Mouse (Mus musculus) hindbrain, embryonic 16.5 days (tissue): Measurements from ENCODE around the gene Il1r1. TPM values are rescaled to one million over a fixed set of nuclear protein-coding genes. Genes with fewer than 3 reads are reported as not detected.

Source experiments
- ATAC-seq: fragments of 200-750 bp; cut with Nextera tagmentation; 2 replicates; pipeline ENCODE4 v1.8.0; 2017; ENCODE audit warnings: moderate TSS enrichment, moderate library complexity
- H3K27ac ChIP-seq: fragments of 300-500 bp; sonication (generic); 2 replicates; pipeline ENCODE4 v1.5.1; 2014; ENCODE audit warnings: low read depth, mild to moderate bottlenecking, control low read depth, low read length, moderate library complexity
- H3K27me3 ChIP-seq: fragments of 300-500 bp; sonication (generic); replicated peaks from 2 replicates; pipeline ENCODE4 v1.6.1; 2014; ENCODE audit warnings: low read length; ENCODE audit not compliant: control insufficient read depth, insufficient read depth
- H3K36me3 ChIP-seq: fragments of 300-500 bp; sonication (generic); 2 replicates; pipeline ENCODE4 v1.6.1; 2014; ENCODE audit warnings: mild to moderate bottlenecking, low read length, moderate library complexity, mixed read lengths; ENCODE audit not compliant: control insufficient read depth, insufficient read depth
- H3K4me1 ChIP-seq: fragments of 300-500 bp; sonication (generic); 2 replicates; pipeline ENCODE4 v1.6.1; 2014; ENCODE audit warnings: low read depth, low read length; ENCODE audit not compliant: control insufficient read depth, insufficient read depth
- H3K4me2 ChIP-seq: fragments of 300-500 bp; sonication (generic); 2 replicates; pipeline ENCODE4 v1.6.1; 2014; ENCODE audit warnings: mild to moderate bottlenecking, low read length, control low read depth, moderate library complexity
- H3K4me3 ChIP-seq: fragments of 300-500 bp; sonication (generic); 2 replicates; pipeline ENCODE4 v1.5.1; 2014; ENCODE audit warnings: mild to moderate bottlenecking, low read length, control low read depth, moderate library complexity
- H3K9ac ChIP-seq: fragments of 300-500 bp; sonication (generic); 2 replicates; pipeline ENCODE4 v1.6.1; 2014; ENCODE audit warnings: low read depth, mild to moderate bottlenecking, control low read depth, low read length, moderate library complexity
- H3K9me3 ChIP-seq: fragments of 300-500 bp; sonication (generic); 2 replicates; pipeline ENCODE4 v1.6.1; 2014; ENCODE audit warnings: mild to moderate bottlenecking, low read length, moderate library complexity; ENCODE audit not compliant: control insufficient read depth
- WGBS: fragments of 180-500 bp; shearing (Covaris S2); extraction: QIAGEN DNeasy Blood & Tissue Kit; methylation state at CpG from one replicate; pipeline ENCODE4 v1.1.7; 2014; 5-methylcytosine and 5-hydroxymethylcytosine counted together
- polyA plus RNA-seq: library from polyadenylated mRNA; unstranded; fragments of >200 nt; fragmentation: Nextera tagmentation; extraction: Ambion mirVana; gene quantifications from 2 replicates; pipeline ENCODE4 v1.2.1, GENCODE M21; 2015

Gene Il1r1
- polyA plus RNA-seq, 1 experiment from 2014 or later = 0.75 TPM

DNA sequence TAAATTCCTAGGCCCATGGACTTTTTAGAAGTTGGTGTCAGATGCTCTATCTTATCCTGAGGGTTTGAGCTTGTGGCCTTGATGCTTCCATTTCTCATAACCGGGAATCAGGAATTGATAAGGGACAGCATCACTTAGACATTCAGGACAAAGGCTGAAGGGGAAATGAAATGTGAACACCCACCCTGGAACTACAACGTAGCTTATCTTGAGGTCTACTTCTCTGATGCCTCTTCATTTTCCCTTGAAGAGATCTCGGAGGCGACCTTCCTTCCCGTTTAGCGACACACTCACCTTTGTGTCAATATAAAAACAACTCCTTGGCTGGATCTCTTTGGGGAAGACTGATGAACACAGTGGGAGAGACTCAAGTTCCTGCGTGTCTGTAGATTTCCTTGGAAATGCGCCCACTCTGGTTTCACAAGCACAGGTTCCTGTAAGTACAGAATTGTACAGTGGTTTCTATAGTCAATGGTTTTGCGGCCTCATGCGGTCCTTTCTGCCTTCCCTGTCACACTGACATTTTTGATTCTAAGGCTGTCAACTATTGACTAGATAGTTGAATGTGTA, 46.7 kb downstream of the Il1r1 start:
- Histone ChIP-seq H3K36me3 (no peaks in the 10 kb centered on the region), H3K4me3 (no peak overlapping the region), H3K27ac (no peak overlapping the region), H3K9me3 (no peaks in the 10 kb centered on the region), H3K4me1 (peaks cover 2% of the 10 kb centered on the region), H3K9ac (no peak overlapping the region), H3K4me2 (no peak overlapping the region), H3K27me3 (no peaks in the 10 kb centered on the region)
- 95% methylated on average over 10 of the region's 10 CpGs for WGBS
- no peak for ATAC-seq

DNA sequence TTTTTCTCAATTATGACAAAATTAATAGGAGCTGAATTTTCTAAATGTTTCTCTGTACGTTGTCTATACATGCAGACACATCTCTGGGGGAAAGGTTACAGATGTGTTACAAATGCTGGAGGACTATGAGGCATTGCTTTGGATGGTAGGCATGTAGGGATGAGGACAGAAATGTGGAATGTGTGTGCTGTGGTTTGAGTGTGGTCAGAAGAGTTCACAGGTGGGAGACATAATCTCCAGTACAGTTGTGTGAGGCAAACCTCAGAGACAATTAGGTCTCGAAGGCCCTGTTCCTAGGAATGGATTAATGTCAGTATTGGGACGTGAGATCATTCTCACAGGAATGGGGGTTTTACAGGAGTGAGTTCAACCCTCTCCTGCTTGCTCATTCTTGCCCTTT, 47.3 kb downstream of the Il1r1 start:
- H3K4me3 ChIP-seq = no peak overlapping the region
- no peaks in the 10 kb centered on the region for H3K36me3 ChIP-seq
- H3K27me3 ChIP-seq = no peaks in the 10 kb centered on the region
- no peak overlapping the region for H3K9ac ChIP-seq
- no peak overlapping the region for H3K4me2 ChIP-seq
- no peak overlapping the region for H3K27ac ChIP-seq
- H3K9me3 ChIP-seq = no peaks in the 10 kb centered on the region
- 95% methylated on average over 3 of the region's 3 CpGs for WGBS
- no peak for ATAC-seq
- H3K4me1 ChIP-seq = no peaks in the 10 kb centered on the region

DNA sequence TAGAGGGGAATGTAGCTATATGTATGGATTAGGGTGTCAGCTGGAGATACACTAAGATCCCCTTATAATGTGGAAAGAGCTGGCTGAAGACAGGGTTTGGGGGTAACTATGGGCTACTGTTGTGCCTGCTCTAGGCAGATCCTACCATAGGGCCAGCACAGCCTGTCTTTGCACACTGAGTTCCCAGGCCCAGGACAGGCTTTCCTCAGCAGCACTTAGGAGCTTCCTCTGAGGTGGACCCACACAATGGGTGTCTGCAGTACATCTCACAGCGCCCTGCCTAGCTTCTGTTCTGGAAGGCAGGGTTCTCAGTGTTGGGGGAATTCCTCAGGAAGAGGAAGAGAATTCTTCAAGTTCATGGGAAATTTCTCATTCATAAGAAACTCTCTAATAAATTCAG, 48.6 kb downstream of the Il1r1 start:
- Histone ChIP-seq H3K9me3 (no peaks in the 10 kb centered on the region), H3K36me3 (no peaks in the 10 kb centered on the region), H3K4me2 (no peak overlapping the region), H3K27me3 (no peaks in the 10 kb centered on the region), H3K9ac (no peak overlapping the region), H3K27ac (no peak overlapping the region), H3K4me1 (no peaks in the 10 kb centered on the region), H3K4me3 (no peak overlapping the region)
- 85% methylated on average over 1 of the region's 1 CpGs for WGBS
- ATAC-seq = no peak

DNA sequence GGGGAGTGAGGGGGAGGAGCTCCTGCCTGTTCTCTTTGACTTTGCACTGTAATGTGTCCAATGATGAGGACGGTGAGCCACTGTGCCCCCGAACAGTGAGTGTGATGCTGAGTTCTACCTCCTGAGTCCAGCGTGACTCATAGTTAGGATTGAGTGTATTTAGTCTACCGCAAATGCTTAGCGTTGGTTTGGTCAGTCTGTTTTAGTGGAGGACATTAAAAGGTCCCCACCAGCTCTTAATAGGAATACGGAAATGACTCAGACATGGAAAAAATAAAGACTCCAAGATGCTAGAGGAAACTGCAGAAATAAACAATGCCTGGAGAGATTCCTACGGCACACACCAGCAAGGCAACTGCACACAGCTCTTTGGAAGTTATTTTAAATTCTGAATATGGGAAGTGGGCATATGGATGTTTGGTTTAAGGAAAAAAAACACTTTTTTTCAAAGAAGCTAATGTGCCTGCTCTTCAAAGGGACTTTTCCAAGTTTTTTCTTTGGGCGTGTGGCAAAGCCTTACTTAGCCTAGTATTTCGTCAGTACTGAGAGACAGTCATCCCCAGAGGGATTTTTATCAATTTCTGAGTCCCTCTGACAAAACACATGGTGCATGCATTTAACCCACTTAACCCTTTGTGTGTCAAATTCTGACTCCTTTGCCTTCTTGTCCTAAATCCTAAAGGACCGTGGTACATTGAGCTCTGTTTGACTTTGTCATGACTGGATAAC, 50.6 kb downstream of the Il1r1 start:
- H3K4me3 ChIP-seq = no peak overlapping the region
- WGBS = 82% methylated on average over 10 of the region's 10 CpGs
- no peak overlapping the region for H3K4me2 ChIP-seq
- H3K27ac ChIP-seq = no peak overlapping the region
- no peaks in the 10 kb centered on the region for H3K27me3 ChIP-seq
- ATAC-seq = no peak
- no peaks in the 10 kb centered on the region for H3K4me1 ChIP-seq
- no peaks in the 10 kb centered on the region for H3K36me3 ChIP-seq
- no peak overlapping the region for H3K9ac ChIP-seq
- H3K9me3 ChIP-seq = no peaks in the 10 kb centered on the region

DNA sequence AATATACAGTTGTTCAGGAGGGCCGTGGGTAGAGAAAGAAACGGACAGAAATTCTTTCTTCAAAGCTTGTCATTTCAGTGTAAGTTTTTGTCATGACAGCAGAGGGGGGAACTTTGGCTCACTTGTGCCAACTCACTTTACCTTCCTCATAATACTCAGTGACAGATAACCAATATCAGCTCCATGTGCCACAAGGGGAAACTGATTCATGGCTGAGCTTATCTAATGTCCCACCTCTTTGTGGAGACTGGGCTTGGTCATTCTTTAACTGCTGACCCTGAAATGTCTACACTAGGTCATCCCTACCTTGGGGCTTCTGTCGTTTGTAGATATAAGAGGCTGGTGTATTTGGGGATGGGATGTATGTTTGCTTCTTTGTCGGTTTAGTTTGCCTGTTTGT, 53.1 kb downstream of the Il1r1 start:
- H3K4me2 ChIP-seq = no peak overlapping the region
- WGBS = 99% methylated on average over 4 of the region's 4 CpGs
- no peak overlapping the region for H3K27ac ChIP-seq
- H3K4me3 ChIP-seq = no peak overlapping the region
- no peak overlapping the region for H3K9ac ChIP-seq
- ATAC-seq = no peak
- H3K4me1 ChIP-seq = no peaks in the 10 kb centered on the region
- no peaks in the 10 kb centered on the region for H3K27me3 ChIP-seq
- H3K36me3 ChIP-seq = no peaks in the 10 kb centered on the region
- H3K9me3 ChIP-seq = no peaks in the 10 kb centered on the region

DNA sequence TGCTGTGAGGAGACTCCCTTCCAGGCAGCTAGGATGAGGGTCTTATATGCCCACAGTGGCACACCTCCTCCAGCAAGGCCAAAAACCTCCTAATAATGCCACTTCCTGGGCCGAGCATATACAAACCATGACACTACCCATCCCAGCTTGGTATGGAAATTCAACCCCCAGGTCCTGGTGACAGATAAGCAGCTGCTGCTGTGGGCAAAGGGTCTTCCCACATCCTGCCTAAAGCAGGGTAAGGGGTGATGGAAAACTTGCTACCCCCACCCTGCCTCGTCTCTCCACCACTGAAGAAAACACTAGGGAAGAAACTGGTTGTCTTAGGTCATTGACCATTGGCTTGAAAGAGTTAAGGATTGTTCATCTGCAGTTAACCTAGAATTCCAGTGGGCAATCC, 53.8 kb downstream of the Il1r1 start:
- H3K36me3 ChIP-seq = no peaks in the 10 kb centered on the region
- no peak for ATAC-seq
- H3K4me2 ChIP-seq = no peak overlapping the region
- no peak overlapping the region for H3K4me3 ChIP-seq
- no peaks in the 10 kb centered on the region for H3K27me3 ChIP-seq
- no peak overlapping the region for H3K9ac ChIP-seq
- no peaks in the 10 kb centered on the region for H3K4me1 ChIP-seq
- H3K9me3 ChIP-seq = no peaks in the 10 kb centered on the region
- no peak overlapping the region for H3K27ac ChIP-seq
- WGBS = 88% methylated on average over 2 of the region's 2 CpGs

DNA sequence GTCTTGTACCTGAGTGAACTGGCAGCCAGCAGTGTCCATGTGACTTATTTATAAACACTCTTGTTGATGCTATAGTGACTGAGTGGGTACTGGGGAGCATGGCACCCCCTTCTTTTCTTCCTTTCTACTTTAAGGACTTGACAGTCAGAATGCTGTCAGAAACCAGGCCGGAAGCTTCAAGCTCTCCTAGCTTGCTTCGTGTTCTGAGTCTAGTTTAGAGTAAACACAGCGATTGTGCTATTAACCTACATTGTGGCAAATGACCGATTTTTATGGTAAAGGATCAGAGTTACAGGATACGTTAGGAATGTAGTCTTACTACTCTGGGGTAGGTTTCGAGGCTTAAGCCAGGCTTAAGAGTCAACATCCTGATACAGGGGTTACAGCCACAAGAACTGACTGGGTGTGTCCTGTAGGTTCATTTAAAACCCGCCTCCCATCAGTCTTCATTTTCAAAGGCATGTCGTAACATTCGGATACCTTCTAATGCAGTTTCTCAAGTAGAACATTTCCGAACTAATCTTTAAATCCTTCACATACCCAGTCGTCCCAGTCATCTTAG, 54.4 kb downstream of the Il1r1 start:
- no peak overlapping the region for H3K4me2 ChIP-seq
- ATAC-seq = no peak
- no peak overlapping the region for H3K27ac ChIP-seq

DNA sequence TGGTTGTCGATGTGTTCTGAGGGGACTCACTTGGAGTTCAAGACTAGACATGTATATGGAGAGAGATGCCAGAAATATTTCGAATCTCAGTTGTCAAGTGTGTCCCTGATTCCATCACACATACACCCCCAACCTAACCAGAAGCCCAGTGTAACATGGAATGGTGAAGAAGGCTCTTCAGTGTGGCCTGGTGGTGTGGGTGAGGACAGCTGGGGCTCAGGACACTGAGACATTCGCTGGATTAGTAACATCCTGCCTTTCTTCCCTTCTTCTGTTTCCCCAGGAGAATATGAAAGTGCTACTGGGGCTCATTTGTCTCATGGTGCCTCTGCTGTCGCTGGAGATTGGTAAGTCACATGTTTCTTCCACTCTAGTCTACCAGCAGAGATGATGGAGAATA, 57.1 kb downstream of the Il1r1 start:
- H3K4me2 ChIP-seq = no peak overlapping the region
- no peak overlapping the region for H3K27ac ChIP-seq
- 71% methylated on average over 4 of the region's 4 CpGs for WGBS
- ATAC-seq = no peak
- no peaks in the 10 kb centered on the region for H3K36me3 ChIP-seq
- no peaks in the 10 kb centered on the region for H3K4me1 ChIP-seq
- H3K9me3 ChIP-seq = no peaks in the 10 kb centered on the region
- no peaks in the 10 kb centered on the region for H3K27me3 ChIP-seq
- H3K9ac ChIP-seq = no peak overlapping the region
- no peak overlapping the region for H3K4me3 ChIP-seq

More for the DNA sequence above, 54.4 kb downstream of the Il1r1 start:
- Histone ChIP-seq H3K9me3 (no peaks in the 10 kb centered on the region), H3K9ac (no peak overlapping the region), H3K36me3 (no peaks in the 10 kb centered on the region), H3K4me1 (no peaks in the 10 kb centered on the region), H3K4me3 (no peak overlapping the region), H3K27me3 (no peaks in the 10 kb centered on the region)
- 90% methylated on average over 11 of the region's 11 CpGs for WGBS

DNA sequence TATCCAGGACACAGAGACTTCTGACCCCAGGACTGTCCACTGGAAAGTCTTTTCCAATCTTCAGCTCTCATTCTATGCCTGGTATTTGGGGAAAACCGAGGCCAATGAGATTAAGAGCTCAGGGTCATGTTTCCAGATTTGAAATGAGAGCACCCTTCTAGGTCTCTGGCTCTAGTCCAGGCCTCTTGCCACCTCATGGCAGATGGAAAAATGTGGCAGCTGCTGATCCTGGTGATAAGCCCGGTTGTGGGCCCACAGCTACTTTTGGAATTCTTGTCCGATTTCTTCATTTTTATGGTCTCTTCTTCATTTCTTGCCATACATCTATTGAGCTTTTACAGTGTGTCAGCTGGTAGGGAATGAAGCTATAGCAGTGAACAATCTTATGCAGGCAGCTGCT, 57.5 kb downstream of the Il1r1 start:
- 73% methylated on average over 3 of the region's 3 CpGs for WGBS
- no peak for ATAC-seq
- H3K4me3 ChIP-seq = no peak overlapping the region

More for the DNA sequence above, 57.5 kb downstream of the Il1r1 start:
- no peaks in the 10 kb centered on the region for H3K36me3 ChIP-seq
- no peaks in the 10 kb centered on the region for H3K27me3 ChIP-seq
- H3K4me1 ChIP-seq = no peaks in the 10 kb centered on the region
- no peaks in the 10 kb centered on the region for H3K9me3 ChIP-seq
- H3K4me2 ChIP-seq = no peak overlapping the region
- H3K9ac ChIP-seq = no peak overlapping the region
- no peak overlapping the region for H3K27ac ChIP-seq
